Mouse (Mus musculus): Measurements from ENCODE around the gene Nemf.

Nemf gene

DNA sequence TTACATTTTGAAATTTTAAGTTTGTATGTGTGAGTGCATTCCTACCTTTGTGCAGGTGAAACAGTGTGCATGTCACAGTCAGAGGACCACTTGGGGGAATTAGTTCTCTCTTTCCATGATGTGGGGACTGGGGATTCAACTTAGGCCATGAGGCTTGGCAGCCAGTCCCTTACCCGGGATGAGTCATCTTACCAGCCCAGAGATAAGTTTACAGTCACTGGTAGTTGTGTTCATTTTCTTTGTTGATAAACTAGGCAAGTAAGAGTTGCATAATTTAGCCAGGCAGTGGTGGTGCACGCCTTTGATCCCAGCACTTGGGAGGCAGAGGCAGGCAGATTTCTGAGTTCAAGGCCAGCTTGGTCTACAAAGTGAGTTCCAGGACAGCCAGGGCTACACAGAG, 52.9 kb downstream of the Nemf start:
- DNase-seq (ENCODE audit: low spot score in 2 of 2), result no peak

GRCm38 (mm10) chr12:69302171-69302570, 54.8 kb downstream of the Nemf start:
- no peak for DNase-seq (ENCODE audit: low spot score in 2 of 2)

- no peak for DNase-seq (ENCODE audit: low spot score in 2 of 2)
These were observed 56.6 kb downstream of the Nemf start for GRCm38 (mm10) chr12:69300391-69300790.

DNA sequence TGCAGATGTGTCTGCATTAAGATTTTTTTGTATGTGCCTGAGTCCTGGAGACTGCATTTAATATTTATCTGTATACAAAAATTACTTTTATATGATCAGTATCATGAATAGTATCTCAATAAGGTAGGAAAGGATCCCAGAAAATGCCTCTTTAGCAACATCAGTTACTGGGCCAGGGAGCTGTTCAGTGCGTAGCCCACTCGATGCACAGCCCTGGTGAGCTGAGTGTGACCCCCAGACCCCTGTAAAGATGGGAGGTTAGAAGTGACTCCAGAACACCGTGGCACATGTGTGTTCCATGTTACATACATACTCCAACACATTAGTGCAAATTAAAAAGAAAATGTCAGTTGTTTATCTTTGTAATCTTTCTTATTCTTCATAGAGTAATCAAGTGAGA, 57.1 kb downstream of the Nemf start:
- no peak for DNase-seq (ENCODE audit: low spot score in 2 of 2)

DNA sequence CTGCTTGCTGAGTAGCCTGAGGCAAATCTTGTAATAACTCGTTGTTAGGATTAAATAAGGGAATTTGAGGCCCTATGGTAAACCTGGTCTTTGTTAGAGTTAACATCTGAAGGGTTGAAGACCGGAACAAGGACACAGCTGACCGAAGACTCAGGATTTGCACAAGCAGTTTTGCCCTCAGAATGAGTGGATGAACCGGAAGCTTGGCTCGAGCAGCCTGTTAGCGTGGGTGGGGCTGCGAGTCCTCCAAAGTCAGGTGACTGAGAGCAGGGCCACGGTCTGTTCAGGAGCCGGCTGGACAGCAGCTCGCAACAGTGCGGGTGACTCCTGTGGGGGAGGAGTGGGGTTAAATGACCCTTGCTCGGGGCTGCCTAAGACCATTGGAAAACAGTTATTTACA, 57.7 kb downstream of the Nemf start:
- DNase-seq (ENCODE audit: low spot score in 2 of 2), result peak in 1 of 2 experiments; percentile 35

DNA sequence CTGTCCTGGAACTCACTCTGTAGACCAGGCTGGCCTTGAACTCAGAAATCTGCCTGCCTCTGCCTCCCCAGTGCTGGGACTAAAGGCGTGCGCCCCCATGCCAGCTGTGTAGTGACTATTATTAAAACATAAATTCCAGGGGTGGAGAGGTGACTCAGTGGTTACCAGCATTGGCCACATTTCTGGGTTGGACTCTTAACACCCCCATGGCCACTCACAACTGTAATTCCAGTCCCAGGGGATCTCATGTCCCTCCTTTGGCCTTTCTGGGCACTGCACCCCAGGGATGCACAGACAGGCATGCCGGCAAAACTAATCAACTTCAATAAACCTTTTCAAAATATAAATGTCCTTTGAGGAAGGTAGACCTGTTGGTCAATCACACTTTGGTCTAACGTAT, 58.7 kb downstream of the Nemf start:
- no peak for DNase-seq (ENCODE audit: low spot score in 2 of 2)

DNA sequence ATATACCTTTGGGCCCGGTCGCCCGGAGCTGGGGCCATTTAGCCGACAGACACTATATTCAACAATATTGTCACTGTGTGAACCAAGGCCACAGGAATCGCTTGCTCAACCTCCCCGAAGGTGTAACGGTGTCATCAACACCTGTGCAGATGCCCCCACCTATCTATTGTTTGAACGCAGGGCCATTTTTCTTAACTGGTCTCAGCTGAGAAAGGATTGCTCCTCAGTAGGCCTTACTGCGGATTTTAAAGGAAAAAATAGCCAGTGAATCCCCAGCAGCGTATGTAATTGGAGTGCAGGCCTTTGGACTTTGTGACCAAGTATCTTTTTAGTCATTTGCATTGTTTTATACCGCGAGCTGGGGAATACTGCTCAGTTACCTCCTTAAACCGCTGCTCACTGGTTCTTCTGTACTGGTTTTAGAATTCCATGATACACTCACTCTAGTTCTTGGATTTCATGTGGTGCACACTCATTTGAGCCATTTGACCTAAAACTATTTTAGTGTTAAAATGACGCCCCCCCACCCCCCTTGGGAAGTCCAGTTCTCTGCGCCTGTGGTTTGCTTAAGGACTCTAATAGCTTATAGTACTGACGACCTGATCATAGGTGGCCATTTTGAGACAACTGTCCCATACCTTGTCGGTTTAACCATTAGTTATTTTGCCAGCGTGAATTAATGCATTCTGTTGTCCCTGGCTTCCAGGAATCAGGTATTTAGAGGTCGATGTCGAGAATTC, 59.4 kb downstream of the Nemf start:
- DNase-seq (ENCODE audit: low spot score in 2 of 2), result no peak

- peak; percentile 94 to 95 for DNase-seq (ENCODE audit: low spot score in 2 of 2)
These were observed 60.2 kb downstream of the Nemf start, which contains the start of gene Klhdc2 for GRCm38 (mm10) chr12:69296511-69297410. Gene Klhdc2 (plus strand): TSS chr12:69296681.

- DNase-seq (ENCODE audit: low spot score in 2 of 2), result peak in 1 of 2 experiments; percentile 31
These were observed 61.3 kb downstream of the Nemf start for GRCm38 (mm10) chr12:69295651-69296050.

- no peak for DNase-seq (ENCODE audit: low spot score in 2 of 2)
These were observed 62.0 kb downstream of the Nemf start for GRCm38 (mm10) chr12:69294936-69295335.

- no peak for DNase-seq (ENCODE audit: low spot score in 2 of 2)
These were observed 63.1 kb downstream of the Nemf start for GRCm38 (mm10) chr12:69293815-69294214.

- DNase-seq (ENCODE audit: low spot score in 2 of 2), result no peak
These were observed 64.6 kb downstream of the Nemf start for GRCm38 (mm10) chr12:69292401-69292800.

DNA sequence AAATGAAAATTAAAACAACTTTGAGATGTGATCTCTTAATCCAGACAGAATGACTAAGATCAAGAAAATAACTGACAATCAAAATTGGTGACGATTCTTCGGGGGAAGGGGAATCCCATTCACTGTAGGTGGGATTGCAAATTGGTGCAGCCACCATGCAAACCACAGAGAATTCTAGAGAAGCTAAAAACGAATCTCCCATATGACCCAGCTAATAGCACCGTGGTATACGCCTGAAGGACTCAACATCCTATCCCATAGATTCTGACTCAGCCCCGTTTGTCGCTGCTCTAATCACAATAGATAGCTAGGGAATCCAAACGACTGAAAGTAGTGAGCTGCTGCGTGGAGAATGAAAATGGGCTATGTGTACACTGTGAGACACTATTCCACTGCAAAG, 68.3 kb downstream of the Nemf start:
- DNase-seq (ENCODE audit: low spot score in 2 of 2), result no peak

DNA sequence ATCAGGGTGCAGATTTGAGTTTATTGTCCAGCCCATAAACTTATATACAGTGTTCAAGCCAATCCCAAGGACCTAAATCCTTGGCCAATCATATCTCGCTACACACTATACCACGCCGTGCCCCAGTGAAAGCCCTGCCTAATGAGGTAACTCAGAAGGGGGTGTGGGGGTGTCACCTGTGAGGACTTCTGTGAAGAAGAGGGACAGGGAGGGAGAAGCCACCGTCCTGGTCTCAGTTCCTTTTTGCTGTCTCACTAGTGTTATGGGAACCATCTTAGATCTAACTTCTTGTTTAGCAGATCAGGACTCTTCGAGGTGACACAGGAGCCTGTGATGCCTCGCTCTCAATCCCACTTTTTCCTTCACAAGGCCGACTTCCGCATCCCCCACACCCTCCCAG, 69.4 kb downstream of the Nemf start:
- no peak for DNase-seq (ENCODE audit: low spot score in 2 of 2)

DNA sequence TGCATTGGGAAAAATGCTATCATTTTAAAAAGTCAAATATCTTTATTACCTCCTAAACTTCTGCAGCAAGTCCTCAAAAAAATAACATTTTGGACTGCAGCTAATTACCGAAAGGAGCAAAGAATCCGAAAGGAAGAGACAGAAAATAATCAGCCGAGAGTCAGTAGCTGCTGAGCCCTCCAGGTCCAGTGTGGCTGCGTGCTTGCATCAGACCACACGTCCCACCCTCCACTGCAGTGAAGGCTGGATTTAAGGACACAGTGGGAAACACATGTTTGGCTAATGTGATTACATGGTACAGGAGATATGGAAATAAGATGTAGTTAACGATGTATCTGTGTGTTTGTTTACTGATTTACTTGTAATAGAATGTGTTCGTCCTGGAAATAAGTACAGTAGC, 73.8 kb downstream of the Nemf start:
- no peak for DNase-seq (ENCODE audit: low spot score in 2 of 2)

DNA sequence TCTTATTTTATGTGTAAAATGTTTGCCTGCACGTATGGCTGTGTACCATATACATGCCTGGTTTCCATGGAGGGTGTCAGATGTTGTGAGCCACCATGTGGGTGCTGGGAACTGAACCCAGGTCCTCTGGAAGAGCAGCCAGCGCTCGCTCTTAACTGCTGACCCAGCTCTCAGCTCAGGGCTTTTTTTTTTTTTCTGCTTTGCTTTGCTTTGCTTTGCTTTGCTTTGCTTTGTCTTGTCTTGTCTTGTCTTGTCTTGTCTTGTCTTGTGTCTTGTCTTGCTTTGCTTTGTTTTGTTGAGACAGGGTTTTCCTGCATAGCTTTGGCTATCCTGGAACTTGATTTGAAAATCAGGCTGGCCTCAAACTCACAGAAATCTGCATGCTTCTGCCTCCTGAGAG, 76.0 kb downstream of the Nemf start:
- DNase-seq (ENCODE audit: low spot score in 2 of 2), result no peak

DNA sequence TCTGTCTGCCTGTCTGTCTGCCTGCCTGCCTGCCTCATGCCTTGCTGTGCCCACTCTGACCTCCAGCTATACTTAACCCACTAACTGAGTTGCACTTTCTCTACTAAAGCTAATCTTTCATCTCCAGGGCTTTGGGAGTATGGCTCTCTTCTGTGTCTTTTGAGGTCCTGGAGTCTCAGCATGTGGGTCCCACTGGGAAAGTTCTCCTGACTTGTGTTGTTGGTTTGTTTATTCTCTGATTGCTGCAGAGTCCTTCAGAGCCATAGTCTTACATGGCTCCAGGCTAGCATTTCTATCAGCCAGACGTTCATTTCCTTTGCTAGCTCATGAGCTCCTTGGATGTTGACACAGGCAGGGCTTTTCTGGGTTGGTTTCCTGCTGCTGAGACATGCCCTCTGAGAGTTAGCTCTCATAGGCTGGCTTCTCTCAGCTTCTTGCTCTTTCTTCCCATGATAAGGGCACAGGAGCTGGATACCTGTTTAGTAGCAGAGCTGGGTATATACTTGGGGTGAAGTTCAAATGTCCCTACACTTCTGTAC, 77.0 kb downstream of the Nemf start:
- DNase-seq (ENCODE audit: low spot score in 2 of 2), result no peak

DNA sequence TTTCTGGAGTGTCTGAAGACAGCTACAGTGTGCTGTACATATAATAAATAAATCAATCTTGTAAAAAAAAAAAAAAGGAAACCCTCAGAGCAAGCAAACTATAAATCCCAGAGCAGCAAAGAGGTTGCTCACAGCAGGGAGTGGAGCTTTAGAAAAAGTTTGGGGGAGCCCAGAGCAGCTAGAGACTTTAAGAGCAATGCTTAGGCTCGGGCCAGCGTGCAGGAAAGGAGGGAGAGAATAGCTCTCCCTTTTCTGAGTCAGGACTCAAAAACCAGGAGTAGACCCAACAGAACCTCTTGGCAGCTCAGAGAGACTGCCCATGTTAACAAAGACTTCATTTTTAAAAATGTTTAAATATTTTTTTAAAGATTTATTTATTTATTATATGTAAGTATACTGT, 88.0 kb downstream of the Nemf start:
- DNase-seq (ENCODE audit: low spot score in 2 of 2), result no peak

GRCm38 (mm10) chr12:69267956-69268632, 88.9 kb downstream of the Nemf start:
- peak; percentile 27 to 38 for DNase-seq (ENCODE audit: low spot score in 2 of 2)

- peak in 1 of 2 experiments; percentile 9 for DNase-seq (ENCODE audit: low spot score in 2 of 2)
These were observed 91.9 kb downstream of the Nemf start for GRCm38 (mm10) chr12:69265031-69265430.

DNA sequence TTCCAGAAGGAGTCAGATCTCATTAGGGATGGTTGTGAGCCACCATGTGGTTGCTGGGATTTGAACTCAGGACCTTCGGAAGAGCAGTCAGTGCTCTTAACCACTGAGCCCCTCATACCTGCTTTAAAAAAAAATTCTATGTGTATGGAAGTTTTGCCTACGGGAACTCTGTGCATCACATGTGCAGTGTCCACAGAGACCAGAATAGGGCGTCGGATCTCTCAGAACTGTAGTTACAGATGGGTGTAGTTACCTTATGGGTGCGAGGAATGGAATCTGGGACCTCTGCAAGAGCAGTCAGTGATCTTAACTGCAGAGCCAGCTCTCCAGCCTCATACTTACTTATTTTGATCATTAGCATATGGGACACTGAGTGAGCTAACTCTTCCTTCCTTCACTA, 94.7 kb downstream of the Nemf start:
- peak in 1 of 2 experiments; percentile 12 for DNase-seq (ENCODE audit: low spot score in 2 of 2)
